Mouse (Mus musculus): ENCODE results near the gene Col27a1.

The Col27a1 gene

DNA sequence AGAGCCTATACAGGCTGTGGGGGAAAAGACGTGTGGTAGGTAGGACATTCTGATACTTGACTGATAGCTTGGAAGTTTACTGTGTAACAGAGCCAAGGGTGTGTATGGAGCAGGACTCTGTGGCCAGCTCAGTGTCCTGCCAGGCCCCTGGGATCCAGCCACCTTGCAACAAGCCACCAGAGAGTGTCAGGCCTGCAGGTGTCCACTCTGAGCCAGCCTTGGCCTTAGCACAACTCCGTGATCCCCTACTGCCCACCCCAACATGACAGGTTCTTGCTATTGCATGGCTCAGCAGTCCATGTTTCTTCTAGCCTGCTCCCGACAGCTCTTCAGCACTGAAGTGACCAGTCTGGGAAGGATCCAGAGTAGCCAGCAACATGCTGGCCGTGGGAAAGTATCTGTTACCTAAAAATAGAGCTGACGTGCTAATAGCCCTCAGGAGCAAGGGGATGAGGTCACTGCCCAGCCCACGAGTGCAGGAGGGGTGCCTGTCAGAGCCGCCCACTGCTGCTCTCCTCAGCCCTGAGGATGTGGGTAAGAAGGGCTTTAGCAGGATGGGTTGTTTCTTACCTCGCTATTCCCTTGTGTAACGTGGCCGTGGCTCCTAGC lies 96.5 kb downstream of the Col27a1 start:
- no peak for DNase-seq (ENCODE audit: low read depth)

DNA sequence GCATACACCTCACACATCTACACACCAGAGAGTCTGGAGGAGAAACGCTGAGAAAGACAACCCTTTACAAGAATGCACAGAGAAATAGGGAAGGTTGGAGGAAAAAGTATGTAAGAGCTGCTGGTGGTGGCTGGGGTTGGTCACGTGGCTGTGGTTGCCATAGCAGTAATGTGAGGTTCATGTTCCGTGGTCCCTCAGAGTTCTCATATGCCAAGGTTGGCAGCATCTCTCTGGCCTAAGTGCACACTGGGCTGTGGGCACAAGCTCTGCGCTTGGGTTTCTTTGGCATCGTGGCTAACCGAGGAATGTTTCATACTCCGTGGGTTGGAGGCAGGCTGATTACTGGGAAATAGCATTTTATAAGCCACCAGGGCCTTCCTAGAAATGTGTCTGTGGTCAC lies 97.6 kb downstream of the Col27a1 start:
- DNase-seq (ENCODE audit: low read depth) = no peak

DNA sequence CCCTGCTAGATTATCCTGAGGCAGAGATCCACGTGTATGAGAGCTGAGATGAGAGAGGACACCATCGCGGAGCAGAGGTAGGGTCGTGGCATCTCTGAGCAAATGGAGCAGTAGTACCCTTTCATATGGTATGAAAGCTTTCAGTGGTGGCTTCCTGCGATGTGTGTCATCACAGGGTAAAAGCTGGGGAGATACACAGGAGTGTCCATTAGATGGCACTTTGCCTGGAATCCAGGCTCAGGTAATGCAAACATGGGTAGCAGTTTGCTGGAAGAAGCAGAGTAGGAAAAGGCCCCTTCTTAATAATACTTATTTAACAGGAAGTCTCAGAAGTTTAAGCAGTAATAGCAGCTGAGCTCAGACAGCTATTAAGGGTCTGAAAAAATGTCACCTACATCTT lies 100.3 kb downstream of the Col27a1 start:
- DNase-seq (ENCODE audit: low read depth) = no peak

DNA sequence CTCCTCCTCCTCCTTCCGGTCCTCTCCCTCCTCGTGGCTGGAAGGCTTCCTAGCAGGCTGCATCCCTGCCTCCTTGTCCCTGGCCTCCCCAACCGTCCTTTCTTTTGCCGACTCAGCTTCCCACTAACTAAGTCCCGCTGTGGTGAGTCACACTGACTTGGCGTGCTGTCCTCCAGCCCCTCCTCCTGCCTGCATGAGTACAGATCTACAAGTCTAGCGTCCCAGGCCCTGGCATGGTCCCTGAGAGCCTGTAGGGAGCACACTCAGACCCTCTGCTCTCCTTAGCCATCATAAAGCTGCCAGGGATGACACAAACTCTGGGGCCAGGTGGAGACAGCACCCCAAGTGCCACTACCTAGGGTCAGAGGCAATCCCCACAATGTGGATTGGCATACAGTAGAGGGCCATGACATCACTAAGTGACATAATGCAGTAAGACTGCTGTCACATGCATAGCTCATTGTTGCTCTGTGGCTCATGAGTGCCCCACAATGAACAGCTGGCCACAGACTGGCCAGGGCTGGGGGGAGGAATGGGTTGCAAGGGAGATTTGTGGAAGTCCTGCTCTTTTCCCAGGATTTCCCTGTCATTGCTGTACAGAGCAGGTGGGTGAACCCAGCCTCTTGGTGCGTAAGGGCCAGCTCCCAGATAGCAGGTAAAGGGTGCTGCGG lies 102.4 kb downstream of the Col27a1 start:
- no peak for DNase-seq (ENCODE audit: low read depth)

DNA sequence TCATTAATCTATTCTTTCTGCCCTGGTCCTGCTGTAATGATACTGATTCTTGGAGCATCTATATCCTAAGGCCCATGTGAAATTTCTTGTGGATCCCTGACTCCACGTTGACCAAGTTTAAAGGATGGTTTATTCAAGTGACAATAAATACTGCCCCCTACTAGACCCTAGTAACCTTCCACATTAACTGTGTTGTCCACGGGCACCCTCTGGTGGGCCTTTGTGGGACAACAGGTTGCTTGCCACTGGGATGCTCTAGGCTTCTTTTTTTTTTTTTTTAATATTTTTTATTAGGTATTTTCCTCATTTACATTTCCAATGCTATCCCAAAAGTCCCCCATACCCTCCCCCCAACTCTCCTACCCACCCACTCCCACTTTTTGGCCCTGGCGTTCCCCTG lies 105.8 kb downstream of the Col27a1 start:
- peak; percentile 10 for DNase-seq (ENCODE audit: low read depth)

DNA sequence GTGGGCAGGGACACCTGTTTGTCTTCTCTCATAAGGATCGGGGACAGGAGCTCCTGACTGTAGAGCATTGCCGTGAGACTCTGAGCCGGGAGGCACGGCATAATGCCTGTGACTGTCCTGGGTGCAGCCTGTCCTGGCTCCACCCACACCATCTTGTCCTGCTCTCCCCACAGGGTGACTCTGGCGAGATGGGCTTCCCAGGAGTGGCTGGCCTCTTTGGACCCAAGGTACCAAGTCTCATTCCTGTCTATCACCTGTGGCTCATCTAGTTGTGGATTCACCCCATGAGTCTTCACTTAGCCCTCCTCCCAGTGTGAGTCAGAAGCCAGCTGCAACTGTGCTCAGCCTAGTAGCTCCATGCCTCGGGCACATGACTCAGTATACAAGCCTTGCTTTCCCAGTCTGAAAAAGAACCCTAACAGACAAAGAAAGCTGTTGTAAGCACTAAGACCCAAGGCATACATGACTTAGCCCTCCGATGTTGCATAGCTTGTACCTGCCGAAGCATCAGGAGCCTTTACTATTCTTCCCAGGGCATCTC lies 109.5 kb downstream of the Col27a1 start:
- DNase-seq (ENCODE audit: low read depth) = no peak

DNA sequence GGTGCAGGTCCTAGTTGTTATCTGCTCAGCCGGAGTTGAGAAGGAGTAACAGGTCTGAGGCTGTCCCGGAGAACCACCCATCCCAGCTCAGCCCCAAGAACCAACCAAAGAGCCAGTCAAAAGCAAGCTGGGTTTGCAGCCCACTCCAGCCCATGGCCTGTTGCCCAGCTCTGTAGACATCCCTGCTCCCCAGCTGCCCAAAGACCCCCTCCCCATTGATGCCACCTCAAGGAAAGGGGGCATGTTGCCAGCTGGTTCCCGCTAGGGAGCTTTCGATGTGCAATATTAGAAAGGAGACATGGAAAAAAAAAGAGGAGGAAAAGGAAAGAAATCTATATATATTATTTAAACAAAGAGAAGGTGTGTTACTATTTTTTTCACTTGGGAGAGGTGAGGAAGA lies 119.6 kb downstream of the Col27a1 start:
- DNase-seq (ENCODE audit: low read depth) = no peak

DNA sequence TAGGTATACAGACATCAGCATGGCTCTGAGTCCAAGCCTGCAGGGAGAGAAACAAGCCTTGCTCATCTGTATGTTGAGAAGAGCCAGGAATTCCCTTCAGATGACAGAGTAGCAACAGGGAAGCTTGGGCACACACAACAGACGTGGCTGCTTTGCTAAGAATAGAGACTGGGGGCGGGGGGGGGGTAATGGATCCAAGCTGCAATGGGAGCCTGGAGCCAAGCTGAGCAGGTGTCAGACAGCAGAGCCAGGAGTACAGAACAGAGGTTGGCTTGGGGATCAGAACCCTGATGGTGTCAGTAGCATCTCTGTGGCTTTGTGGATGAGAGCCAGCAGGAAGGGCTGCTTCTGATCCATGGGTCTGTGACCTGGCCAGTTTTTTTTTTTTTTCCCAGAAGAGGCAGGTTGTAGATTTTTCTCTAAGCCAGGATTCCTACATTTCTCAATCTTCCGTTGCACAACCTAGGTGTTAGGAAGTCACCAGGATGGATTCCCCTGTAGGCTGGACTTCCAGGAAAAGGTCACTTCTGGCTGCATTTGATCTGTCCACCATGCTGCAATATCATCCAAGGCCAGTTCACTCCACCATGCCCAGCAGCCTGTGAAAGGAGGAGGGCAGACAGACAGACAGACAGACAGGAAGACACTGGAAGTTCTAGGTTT lies 124.7 kb downstream of the Col27a1 start:
- no peak for DNase-seq (ENCODE audit: low read depth)

DNA sequence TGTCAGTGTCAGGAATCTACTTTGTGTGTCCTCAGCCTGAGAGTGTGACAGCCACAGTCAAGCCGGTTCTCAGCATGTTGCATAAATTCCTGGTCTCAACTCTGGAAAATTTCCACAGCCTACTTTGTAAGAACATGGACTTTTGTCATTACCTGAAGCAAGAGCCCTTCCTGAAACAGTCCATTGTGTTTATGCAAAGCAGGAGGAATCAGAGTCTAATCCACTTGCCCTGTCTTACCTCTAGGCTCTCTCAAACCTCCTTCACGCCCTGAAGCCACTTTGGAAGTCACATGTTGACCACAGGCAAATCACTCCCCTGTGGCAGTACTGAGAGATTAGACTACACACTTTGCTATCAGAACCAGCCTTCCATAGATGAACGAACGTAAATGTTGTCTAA lies 128.7 kb downstream of the Col27a1 start:
- no peak for DNase-seq (ENCODE audit: low read depth)

DNA sequence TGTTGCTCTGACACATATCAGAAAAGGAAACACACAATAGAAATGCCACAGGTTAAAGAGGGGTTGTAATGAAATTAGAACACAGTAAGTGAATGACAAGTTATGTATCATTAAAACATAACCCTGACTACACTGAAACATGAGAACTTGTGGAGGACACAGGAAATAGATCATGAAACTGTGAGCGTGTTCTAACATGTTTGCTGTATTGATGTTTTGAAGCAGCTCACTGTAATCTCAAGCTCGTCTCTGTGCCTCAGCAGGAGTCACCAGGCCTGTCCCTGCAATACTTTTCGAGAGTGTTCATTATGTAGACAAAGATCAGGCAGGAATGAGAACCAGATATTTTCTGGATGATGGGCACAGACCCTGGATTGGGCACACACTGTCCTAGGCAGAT lies 129.8 kb downstream of the Col27a1 start:
- no peak for DNase-seq (ENCODE audit: low read depth)

DNA sequence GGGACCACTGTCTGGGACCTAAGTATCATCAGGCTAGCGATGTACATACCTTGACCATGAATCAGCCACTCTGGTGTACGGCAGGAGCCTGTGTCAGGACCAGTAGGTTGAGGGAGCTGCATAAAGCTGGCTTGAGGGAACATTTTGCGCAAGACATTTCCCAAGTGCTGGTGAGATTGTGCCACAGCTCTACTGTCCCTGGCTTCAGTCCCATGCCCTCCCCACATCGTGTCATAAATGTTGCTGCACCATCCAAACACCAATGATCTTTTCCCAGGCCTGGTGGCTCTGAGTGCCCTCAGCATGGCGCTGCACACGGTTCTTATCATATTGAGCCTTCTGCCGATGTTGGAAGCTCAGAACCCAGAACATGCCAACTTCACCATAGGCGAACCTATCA lies 130.5 kb downstream of the Col27a1 start, which contains the start of gene Orm1:
Gene Orm1 (plus strand): TSS at position 266 of the 400 bp plus-strand sequence.
- no peak for DNase-seq (ENCODE audit: low read depth)

DNA sequence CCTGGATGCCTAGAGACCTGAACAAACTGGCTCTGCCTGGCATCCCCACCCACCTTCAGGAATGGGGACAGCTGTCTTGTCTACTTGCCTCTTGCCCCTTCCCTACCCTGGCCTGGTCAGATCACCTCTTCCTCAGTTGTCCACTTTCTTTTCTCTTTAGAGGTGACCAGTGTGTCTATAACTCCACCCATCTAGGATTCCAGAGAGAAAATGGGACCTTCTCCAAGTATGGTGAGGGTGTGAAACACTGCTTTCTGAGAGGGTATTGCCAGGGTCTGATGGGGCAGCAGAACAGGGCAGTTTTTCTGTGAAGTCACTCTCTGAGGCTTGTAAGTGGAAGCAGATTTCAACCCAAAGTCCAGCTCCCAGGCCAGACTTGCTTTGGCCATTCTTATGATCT lies 131.5 kb downstream of the Col27a1 start:
- no peak for DNase-seq (ENCODE audit: low read depth)

DNA sequence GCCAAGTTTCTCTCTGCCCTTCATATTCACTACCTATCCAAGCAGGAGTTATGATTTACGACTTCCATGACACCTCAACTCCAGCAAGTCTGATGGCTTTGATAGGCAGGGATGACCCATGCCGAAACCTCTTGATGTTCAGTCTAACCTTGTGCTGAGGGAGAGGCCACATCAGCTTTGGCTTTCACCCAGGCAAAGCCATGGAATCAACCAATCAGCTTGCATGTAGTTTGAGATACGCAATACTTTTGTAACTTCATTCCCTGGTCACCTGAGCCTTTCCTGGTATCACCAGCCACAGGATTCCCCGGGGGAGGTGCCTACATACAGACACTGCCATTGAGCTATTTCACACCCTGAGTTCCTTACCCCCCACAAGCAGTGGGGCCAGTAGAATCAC lies 132.9 kb downstream of the Col27a1 start:
- DNase-seq (ENCODE audit: low read depth) = no peak

DNA sequence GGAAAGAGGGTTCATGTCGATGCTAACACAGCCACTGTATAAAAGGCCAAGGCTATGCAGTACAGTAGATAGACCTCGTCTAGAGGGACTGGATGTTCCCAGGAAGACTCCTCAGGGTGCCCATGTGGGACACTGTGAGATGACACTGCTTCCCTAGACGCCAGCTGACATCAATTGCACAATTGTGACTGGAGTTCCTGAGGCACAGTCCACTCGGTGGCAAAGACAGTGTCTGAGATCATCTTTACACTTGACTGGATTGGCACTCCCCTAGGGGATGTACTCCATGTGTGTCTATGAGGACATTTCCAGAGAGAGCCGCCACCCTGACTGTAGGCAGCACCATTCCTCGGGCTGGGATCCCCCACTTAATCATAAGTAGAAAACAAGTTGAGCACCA lies 134.7 kb downstream of the Col27a1 start:
- DNase-seq (ENCODE audit: low read depth) = no peak

DNA sequence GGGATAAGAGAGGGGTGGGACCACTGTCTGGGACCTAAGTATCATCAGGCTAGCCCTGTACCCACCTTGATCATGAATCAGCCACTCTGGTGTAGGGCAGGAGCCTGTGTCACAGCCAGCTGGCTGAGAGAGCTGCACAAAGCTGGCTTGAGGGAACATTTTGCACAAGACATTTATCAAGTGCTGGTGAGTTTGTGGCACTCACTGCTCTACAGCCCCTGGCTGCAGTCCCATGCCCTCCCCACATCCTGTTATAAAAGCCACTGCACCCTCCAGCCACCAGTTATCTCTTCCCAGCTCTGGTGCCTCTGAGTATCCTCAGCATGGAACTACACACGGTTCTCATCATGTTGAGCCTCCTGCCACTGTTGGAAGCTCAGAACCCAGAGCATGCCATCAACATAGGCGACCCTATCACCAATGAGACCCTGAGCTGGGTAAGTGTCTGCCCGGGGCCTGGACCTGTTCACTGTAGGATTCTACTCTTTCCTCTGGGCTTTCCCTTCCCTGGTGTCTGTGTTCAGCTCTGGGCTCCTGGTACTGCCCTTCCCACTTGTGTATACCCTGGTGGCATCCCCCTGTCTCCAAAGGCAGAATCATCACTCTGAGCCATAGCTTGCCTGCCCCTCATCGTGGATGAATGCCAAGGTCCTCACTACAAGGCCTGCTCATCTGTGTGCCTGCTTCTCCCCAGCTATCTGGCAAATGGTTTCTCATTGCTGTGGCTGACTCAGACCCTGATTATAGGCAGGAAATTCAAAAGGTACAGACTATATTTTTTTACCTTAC lies 142.3 kb downstream of the Col27a1 start, which contains the start of gene Orm3:
Gene Orm3 (plus strand): TSS at position 286 of the 789 bp plus-strand sequence.
- DNase-seq (ENCODE audit: low read depth) = no peak

DNA sequence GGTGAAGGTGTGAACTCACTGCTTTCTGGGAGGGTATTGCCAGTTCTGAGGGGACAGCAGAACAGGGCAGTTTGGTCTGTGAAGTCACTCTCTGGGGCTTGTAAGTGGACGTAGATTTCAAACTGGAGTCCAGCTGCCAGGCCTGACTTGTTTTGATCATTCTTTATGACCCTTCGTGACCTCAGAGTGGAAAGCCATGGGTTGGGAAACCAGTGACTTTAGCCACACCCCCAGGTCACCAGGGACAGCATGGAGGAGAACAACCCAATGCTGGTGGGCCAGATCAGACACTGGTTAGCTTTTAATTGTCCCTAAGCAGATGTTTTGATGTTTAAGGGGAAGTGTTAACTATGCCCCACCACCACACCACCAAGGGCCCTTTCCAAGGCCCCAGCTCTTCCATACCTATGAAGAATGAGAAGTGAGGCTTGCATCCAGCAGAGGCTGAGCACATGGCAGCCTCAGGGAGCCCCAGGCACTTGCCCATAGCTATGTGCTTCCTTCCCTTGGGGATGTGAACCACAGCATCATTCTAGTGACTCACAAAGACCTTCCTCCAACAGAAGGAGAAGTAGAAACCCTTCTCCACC lies 143.3 kb downstream of the Col27a1 start:
- no peak for DNase-seq (ENCODE audit: low read depth)

DNA sequence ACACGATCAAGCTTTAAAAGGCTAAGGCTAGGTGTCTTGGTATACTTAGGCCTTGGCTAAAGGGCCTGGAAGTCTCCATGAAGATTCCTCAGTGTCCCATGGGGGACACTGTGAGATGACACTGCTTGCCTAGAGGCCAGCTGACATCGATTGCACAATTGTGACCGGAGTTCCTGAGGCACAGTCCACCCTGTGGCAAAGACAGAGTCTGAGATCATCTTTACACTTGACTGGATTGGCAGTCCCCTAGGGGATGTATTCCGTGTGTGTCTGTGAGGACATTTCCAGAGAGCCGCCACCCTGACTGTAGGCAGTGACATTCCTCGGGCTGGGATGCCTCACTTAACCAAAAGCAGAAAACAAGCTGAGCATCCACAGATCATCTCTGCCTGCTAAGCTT lies 146.1 kb downstream of the Col27a1 start:
- no peak for DNase-seq (ENCODE audit: low read depth)

DNA sequence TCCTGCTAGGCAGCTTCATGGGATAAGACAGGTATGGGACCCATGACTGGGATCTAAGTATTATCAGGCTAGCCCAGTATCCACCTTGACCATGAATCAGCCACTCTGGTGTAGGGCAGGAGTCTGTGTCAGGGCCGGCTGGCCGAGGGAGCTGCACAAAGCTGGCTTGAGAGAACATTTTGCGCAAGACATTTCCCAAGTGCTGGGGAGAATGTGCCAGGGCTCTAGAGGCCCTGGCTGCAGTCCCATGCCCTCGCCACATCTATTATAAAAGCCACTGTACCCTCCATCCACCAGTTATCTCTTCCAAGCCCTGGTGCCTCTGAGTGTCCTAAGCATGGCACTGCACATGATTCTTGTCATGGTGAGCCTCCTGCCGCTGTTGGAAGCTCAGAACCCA lies 148.3 kb downstream of the Col27a1 start, which contains the start of gene Orm2:
Gene Orm2 (plus strand): TSS at position 300 of the 400 bp plus-strand sequence.
- no peak for DNase-seq (ENCODE audit: low read depth)

DNA sequence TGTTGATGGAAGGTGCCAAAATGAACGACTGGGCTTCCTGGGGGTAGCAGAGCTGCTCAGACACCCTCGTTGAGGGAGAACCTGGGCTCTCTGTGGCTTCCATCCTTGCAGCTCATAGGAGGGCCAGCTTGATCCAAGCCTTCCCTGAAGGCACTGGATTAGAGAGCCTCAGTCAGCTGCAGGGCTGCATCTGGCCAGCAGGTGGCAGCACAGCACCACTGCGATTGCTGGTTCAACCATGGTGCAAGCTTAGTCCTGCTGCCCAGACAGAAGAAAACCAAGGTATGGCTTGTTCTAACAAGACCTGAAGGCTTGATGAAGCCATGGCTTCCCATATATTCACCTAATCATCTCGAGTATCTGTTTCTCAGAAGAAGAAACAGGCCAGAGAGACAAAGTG lies 154.8 kb downstream of the Col27a1 start:
- DNase-seq (ENCODE audit: low read depth) = no peak

DNA sequence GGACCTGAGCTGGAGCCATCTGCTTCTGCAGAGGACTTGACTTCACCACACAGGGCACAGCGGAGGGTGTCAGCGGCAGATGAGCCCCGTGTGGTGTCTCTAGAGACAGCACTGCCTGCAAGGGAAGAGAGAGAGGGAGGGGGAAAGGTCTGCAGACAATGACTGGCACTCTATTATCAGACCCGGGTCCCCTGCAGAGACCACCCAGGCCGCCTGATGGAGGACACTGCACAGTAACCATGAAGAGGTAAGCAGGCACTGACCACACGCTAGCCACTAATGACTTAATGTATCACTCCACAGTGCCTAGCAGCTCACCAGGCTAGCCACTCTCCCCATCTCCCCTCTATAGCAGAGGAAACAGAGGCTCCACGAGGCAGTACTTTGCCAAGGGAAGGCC lies 157.1 kb downstream of the Col27a1 start:
- no peak for DNase-seq (ENCODE audit: low read depth)

DNA sequence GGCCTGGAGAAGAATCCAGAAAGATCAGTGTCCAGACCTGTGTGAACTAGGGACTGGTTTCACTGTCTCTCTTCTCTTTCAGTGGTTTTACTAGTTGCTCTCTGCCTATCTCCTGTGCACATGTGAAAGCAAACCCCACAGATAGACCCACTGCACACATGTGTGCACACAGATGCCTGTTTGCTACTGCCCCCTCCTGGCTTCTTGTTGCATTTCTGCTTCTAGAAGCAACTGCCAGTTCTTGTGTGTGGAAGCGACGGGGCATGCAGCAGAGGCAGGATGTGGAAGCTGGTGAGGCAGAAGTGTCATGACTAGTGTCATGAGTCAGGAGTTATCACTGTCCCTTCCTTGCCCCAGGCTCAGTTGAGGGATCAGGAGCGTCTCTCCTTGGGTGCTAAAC lies 158.1 kb downstream of the Col27a1 start:
- DNase-seq (ENCODE audit: low read depth) = peak; percentile 64

DNA sequence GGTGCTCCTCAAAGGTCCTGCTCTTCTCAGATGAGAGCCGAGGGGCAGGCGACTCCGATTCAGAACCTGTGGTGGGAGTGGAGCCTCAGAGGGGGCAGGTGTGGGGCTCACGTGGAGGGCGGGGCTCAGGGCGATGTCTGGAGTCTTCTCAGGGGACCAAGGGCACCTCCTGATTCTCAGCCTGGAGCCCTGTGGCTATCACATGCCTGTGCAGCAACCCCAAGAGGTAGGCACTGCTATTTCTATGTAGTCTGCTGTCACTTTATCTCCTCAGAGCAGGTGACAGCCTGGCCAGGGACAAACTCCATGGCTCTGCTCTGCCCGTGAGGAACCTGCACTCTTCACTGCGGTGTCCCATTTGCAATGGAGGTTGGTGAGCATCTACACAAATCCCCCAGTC lies 159.6 kb downstream of the Col27a1 start:
- no peak for DNase-seq (ENCODE audit: low read depth)
